Mouse (Mus musculus) MEL (cell line): ENCODE results near the gene Wars2. TPM values are rescaled to one million over a fixed set of nuclear protein-coding genes. Genes with fewer than 3 reads are reported as not detected.

Experiments
- DNase-seq: peaks from one replicate; pipeline ENCODE4 v3.0.0; 2011; ENCODE audit warnings: low read depth, low spot score
- H3K27ac ChIP-seq: 2 replicates; pipeline ENCODE4 v1.5.1; 2012; ENCODE audit warnings: low read depth, mild to moderate bottlenecking, control low read depth, low read length, moderate library complexity; ENCODE audit not compliant: control insufficient read depth
- H3K27me3 ChIP-seq, 2 experiments: fragments of 150-350 bp in 1 of 2; sonication (generic) in 1 of 2; 2 replicates each; pipeline ENCODE4 v1.6.1; 2012; ENCODE audit warnings: low read length in 2 of 2, mild to moderate bottlenecking in 2 of 2, improper control_type of control experiment in 1 of 2, moderate library complexity in 1 of 2; ENCODE audit not compliant: insufficient read depth in 2 of 2, control insufficient read depth in 1 of 2
- H3K36me3 ChIP-seq, 2 experiments: 2 replicates each; pipeline ENCODE4 v1.6.1; 2012 to 2014; ENCODE audit warnings: low read length in 2 of 2, improper control_type of control experiment in 1 of 2, inconsistent platforms in 1 of 2, mild to moderate bottlenecking in 1 of 2; ENCODE audit not compliant: insufficient read depth in 2 of 2, control insufficient read depth in 1 of 2
- H3K4me1 ChIP-seq, 2 experiments: fragments of 150-350 bp in 1 of 2; sonication (generic) in 1 of 2; 2 replicates each; pipeline ENCODE4 v1.6.1; 2012; ENCODE audit warnings: low read length in 2 of 2, improper control_type of control experiment in 1 of 2, mild to moderate bottlenecking in 1 of 2; ENCODE audit not compliant: insufficient read depth in 2 of 2, control insufficient read depth in 1 of 2
- H3K4me3 ChIP-seq, 2 experiments: fragments of 150-350 bp in 1 of 2; sonication (generic) in 1 of 2; 2 replicates each; pipeline ENCODE4 v1.5.1; 2012; ENCODE audit warnings: low read depth in 2 of 2, low read length in 2 of 2, mild to moderate bottlenecking in 2 of 2, moderate library complexity in 2 of 2, control low read depth in 1 of 2, improper control_type of control experiment in 1 of 2; ENCODE audit not compliant: control insufficient read depth in 1 of 2, insufficient read depth in 1 of 2
- H3K79me2 ChIP-seq: 2 replicates; pipeline ENCODE4 v1.6.1; 2012; ENCODE audit warnings: mild to moderate bottlenecking, low read length, moderate library complexity; ENCODE audit not compliant: control insufficient read depth, poor library complexity, insufficient read depth
- H3K9ac ChIP-seq: 2 replicates; pipeline ENCODE4 v1.6.1; 2012; ENCODE audit warnings: low read depth, mild to moderate bottlenecking, control low read depth, low read length, moderate library complexity; ENCODE audit not compliant: control insufficient read depth, poor library complexity, severe bottlenecking
- H3K9me3 ChIP-seq: fragments of 150-350 bp; sonication (generic); replicated peaks from 2 replicates; pipeline ENCODE4 v1.6.1; 2012; ENCODE audit warnings: mild to moderate bottlenecking, low read length, improper control_type of control experiment, moderate library complexity; ENCODE audit not compliant: insufficient read depth
- BHLHE40 ChIP-seq: IDR thresholded peaks from 2 replicates; pipeline ENCODE4 v1.6.1; 2012; ENCODE audit warnings: low read depth, mild to moderate bottlenecking, inconsistent platforms, low read length, improper control_type of control experiment, borderline replicate concordance
- CHD1 ChIP-seq: IDR thresholded peaks from 2 replicates; pipeline ENCODE4 v1.6.1; 2012; ENCODE audit warnings: low read depth, mild to moderate bottlenecking, inconsistent platforms, low read length, improper control_type of control experiment
- CHD2 ChIP-seq: IDR thresholded peaks from 2 replicates; pipeline ENCODE4 v1.6.1; 2011; ENCODE audit warnings: low read length, improper control_type of control experiment
- CTCF ChIP-seq, 3 experiments: IDR thresholded peaks in 2 of 3; conservative IDR thresholded peaks in 1 of 3; 2 replicates each; pipeline ENCODE4 v1.5.1; 2011 to 2012; ENCODE audit warnings: low read length in 3 of 3, low read depth in 2 of 3, mild to moderate bottlenecking in 2 of 3, improper control_type of control experiment in 1 of 3, inconsistent platforms in 1 of 3, mixed read lengths in 1 of 3, moderate library complexity in 1 of 3; ENCODE audit not compliant: control insufficient read depth in 1 of 3, insufficient read depth in 1 of 3, poor library complexity in 1 of 3, severe bottlenecking in 1 of 3
- E2F4 ChIP-seq: IDR thresholded peaks from 2 replicates; pipeline ENCODE4 v1.6.1; 2011; ENCODE audit warnings: low read depth, low read length, improper control_type of control experiment, borderline replicate concordance
- ELF1 ChIP-seq: IDR thresholded peaks from 2 replicates; pipeline ENCODE4 v1.6.1; 2014; ENCODE audit warnings: low read depth, mild to moderate bottlenecking, inconsistent platforms, low read length, improper control_type of control experiment, moderate library complexity
- EP300 ChIP-seq, 2 experiments: IDR thresholded peaks; 2 replicates each; pipeline ENCODE4 v1.6.1; 2011; ENCODE audit warnings: improper control_type of control experiment in 2 of 2, low read length in 2 of 2, low read depth in 1 of 2, mild to moderate bottlenecking in 1 of 2
- ETS1 ChIP-seq: IDR thresholded peaks from 2 replicates; pipeline ENCODE4 v1.6.1; 2012; ENCODE audit warnings: low read depth, mild to moderate bottlenecking, inconsistent platforms, low read length, improper control_type of control experiment, moderate library complexity
- GABPA ChIP-seq: IDR thresholded peaks from 2 replicates; pipeline ENCODE4 v1.6.1; 2012; ENCODE audit warnings: low read depth, mild to moderate bottlenecking, inconsistent platforms, low read length, improper control_type of control experiment, moderate library complexity
- HCFC1 ChIP-seq: IDR thresholded peaks from 2 replicates; pipeline ENCODE4 v1.6.1; 2012; ENCODE audit warnings: low read depth, mild to moderate bottlenecking, inconsistent platforms, low read length, improper control_type of control experiment, moderate library complexity
- JUND ChIP-seq: IDR thresholded peaks from 2 replicates; pipeline ENCODE4 v1.6.1; 2011; ENCODE audit warnings: low read depth, mild to moderate bottlenecking, improper control_type of control experiment, low read length
- KAT2A ChIP-seq: conservative IDR thresholded peaks from 2 replicates; pipeline ENCODE4 v1.6.1; 2012; ENCODE audit warnings: low read depth, low read length, improper control_type of control experiment, inconsistent platforms
- MAX ChIP-seq: IDR thresholded peaks from 2 replicates; pipeline ENCODE4 v1.6.1; 2011; ENCODE audit warnings: low read length, improper control_type of control experiment
- MAZ ChIP-seq: IDR thresholded peaks from 2 replicates; pipeline ENCODE4 v1.6.1; 2012; ENCODE audit warnings: low read depth, mild to moderate bottlenecking, inconsistent platforms, low read length, improper control_type of control experiment
- MEF2A ChIP-seq: IDR thresholded peaks from 2 replicates; pipeline ENCODE4 v1.6.1; 2014; ENCODE audit warnings: low read depth, mild to moderate bottlenecking, inconsistent platforms, low read length, improper control_type of control experiment; ENCODE audit not compliant: poor library complexity, insufficient replicate concordance, severe bottlenecking; ENCODE audit errors: extremely low read depth
- MXI1 ChIP-seq: IDR thresholded peaks from 2 replicates; pipeline ENCODE4 v1.6.1; 2011; ENCODE audit warnings: mild to moderate bottlenecking, low read depth, low read length, improper control_type of control experiment
- MYB ChIP-seq: IDR thresholded peaks from 2 replicates; pipeline ENCODE4 v1.6.1; 2011; ENCODE audit warnings: mild to moderate bottlenecking, low read depth, low read length, improper control_type of control experiment
- MYC ChIP-seq: IDR thresholded peaks from 2 replicates; pipeline ENCODE4 v1.6.1; 2011; ENCODE audit warnings: low read depth, mild to moderate bottlenecking, low read length, improper control_type of control experiment, moderate library complexity
- NELFE ChIP-seq: IDR thresholded peaks from 2 replicates; pipeline ENCODE4 v1.6.1; 2011; ENCODE audit warnings: low read depth, low read length, improper control_type of control experiment
- NRF1 ChIP-seq: IDR thresholded peaks from 2 replicates; pipeline ENCODE4 v1.6.1; 2014; ENCODE audit warnings: low read depth, mild to moderate bottlenecking, inconsistent platforms, low read length, improper control_type of control experiment, moderate library complexity; ENCODE audit not compliant: poor library complexity, insufficient read depth, severe bottlenecking
- POLR2A ChIP-seq, 2 experiments: IDR thresholded peaks; 2 replicates each; pipeline ENCODE4 v1.6.1; 2011 to 2012; ENCODE audit warnings: low read length in 2 of 2, mild to moderate bottlenecking in 2 of 2, control low read depth in 1 of 2, improper control_type of control experiment in 1 of 2, low read depth in 1 of 2, moderate library complexity in 1 of 2; ENCODE audit not compliant: control insufficient read depth in 1 of 2, insufficient read depth in 1 of 2, poor library complexity in 1 of 2
- POLR2AphosphoS2 ChIP-seq: IDR thresholded peaks from 2 replicates; pipeline ENCODE4 v1.6.1; 2011; ENCODE audit warnings: low read length, improper control_type of control experiment
- POLR2AphosphoS5 ChIP-seq: IDR thresholded peaks from 2 replicates; pipeline ENCODE4 v1.6.1; 2012; ENCODE audit warnings: low read depth, borderline replicate concordance, mild to moderate bottlenecking, inconsistent platforms, low read length, moderate library complexity, mixed read lengths
- RAD21 ChIP-seq: IDR thresholded peaks from 2 replicates; pipeline ENCODE4 v1.6.1; 2011; ENCODE audit warnings: mild to moderate bottlenecking, low read depth, low read length, improper control_type of control experiment
- RCOR1 ChIP-seq: IDR thresholded peaks from 2 replicates; pipeline ENCODE4 v1.6.1; 2012; ENCODE audit warnings: low read depth, mild to moderate bottlenecking, inconsistent platforms, low read length, improper control_type of control experiment
- SIN3A ChIP-seq: IDR thresholded peaks from 2 replicates; pipeline ENCODE4 v1.6.1; 2012; ENCODE audit warnings: low read length, improper control_type of control experiment, inconsistent platforms
- SMC3 ChIP-seq: IDR thresholded peaks from 2 replicates; pipeline ENCODE4 v1.6.1; 2011; ENCODE audit warnings: low read depth, low read length, improper control_type of control experiment
- TAL1 ChIP-seq: IDR thresholded peaks from 2 replicates; pipeline ENCODE4 v1.6.1; 2012; ENCODE audit warnings: mild to moderate bottlenecking, inconsistent platforms, low read length, moderate library complexity, mixed read lengths
- TBP ChIP-seq: IDR thresholded peaks from 2 replicates; pipeline ENCODE4 v1.8.0; 2011; ENCODE audit warnings: low read depth, low read length, improper control_type of control experiment
- TCF12 ChIP-seq: IDR thresholded peaks from 2 replicates; pipeline ENCODE4 v1.6.1; 2014; ENCODE audit warnings: low read depth, mild to moderate bottlenecking, inconsistent platforms, low read length, improper control_type of control experiment, moderate library complexity
- UBTF ChIP-seq: IDR thresholded peaks from 2 replicates; pipeline ENCODE4 v1.6.1; 2012; ENCODE audit warnings: low read depth, mild to moderate bottlenecking, inconsistent platforms, low read length, improper control_type of control experiment, moderate library complexity, borderline replicate concordance; ENCODE audit not compliant: insufficient read depth
- USF1 ChIP-seq: IDR thresholded peaks from 2 replicates; pipeline ENCODE4 v1.6.1; 2014; ENCODE audit warnings: low read depth, mild to moderate bottlenecking, inconsistent platforms, low read length, improper control_type of control experiment, moderate library complexity
- USF2 ChIP-seq, 2 experiments: IDR thresholded peaks; 2 replicates each; pipeline ENCODE4 v1.6.1; 2011 to 2012; ENCODE audit warnings: improper control_type of control experiment in 2 of 2, low read length in 2 of 2, borderline replicate concordance in 1 of 2, inconsistent platforms in 1 of 2, low read depth in 1 of 2, mild to moderate bottlenecking in 1 of 2; ENCODE audit not compliant: insufficient read depth in 1 of 2
- ZC3H11A ChIP-seq: IDR thresholded peaks from 2 replicates; pipeline ENCODE4 v1.6.1; 2012; ENCODE audit warnings: low read depth, mild to moderate bottlenecking, inconsistent platforms, low read length, improper control_type of control experiment
- ZKSCAN1 ChIP-seq: IDR thresholded peaks from 2 replicates; pipeline ENCODE4 v1.6.1; 2012; ENCODE audit warnings: low read depth, mild to moderate bottlenecking, inconsistent platforms, low read length, improper control_type of control experiment, moderate library complexity
- ZMIZ1 ChIP-seq: IDR thresholded peaks from 2 replicates; pipeline ENCODE4 v1.6.1; 2012; ENCODE audit warnings: low read depth, mild to moderate bottlenecking, inconsistent platforms, low read length, improper control_type of control experiment, moderate library complexity
- ZNF384 ChIP-seq: IDR thresholded peaks from 2 replicates; pipeline ENCODE4 v1.6.1; 2012; ENCODE audit warnings: low read depth, mild to moderate bottlenecking, inconsistent platforms, low read length, improper control_type of control experiment
- polyA plus RNA-seq, 2 experiments: library from polyadenylated mRNA; stranded (reverse) in 1 of 2; unstranded in 1 of 2; fragments of >175 nt in 1 of 2; fragments of >200 nt in 1 of 2; gene quantifications; 2 replicates each; pipeline versions ENCODE4 v1.2.1 to v1.2.4; 2012; ENCODE audit warnings: low replicate concordance in 2 of 2, low read depth in 1 of 2; ENCODE audit not compliant: insufficient read length in 2 of 2, insufficient read depth in 1 of 2, missing spikeins in 1 of 2
- total RNA-seq: library from RNA; depleted of rRNA; stranded (reverse); fragments of 300-350 nt; gene quantifications from 2 replicates; pipeline ENCODE4 v1.2.3, GENCODE M21; 2012

Wars2 gene
- total and polyA plus RNA-seq, 3 experiments = 8.8 to 11.4 TPM; not detected in 1

- peaks cover 0 to 12% of the 10 kb centered on the region in 2 experiments; a peak in 3 of 4 replicates for H3K36me3 ChIP-seq
- no peaks in the 10 kb centered on the region for H3K9me3 ChIP-seq
- H3K4me3 ChIP-seq = peak overlapping the region; percentile 54
- H3K9ac ChIP-seq = peak overlapping the region; percentile 56
- H3K79me2 ChIP-seq = 0 out of 2 replicates have a peak, but pooled peaks cover 1% of the 10 kb centered on the region
- H3K27ac ChIP-seq = peak overlapping the region; percentile 80
- peaks cover 2 to 5% of the 10 kb centered on the region in 2 experiments; a peak in 3 of 4 replicates for H3K4me1 ChIP-seq
- no peaks in the 10 kb centered on the region for H3K27me3 ChIP-seq
- peak; percentile 96 for DNase-seq
- TF ChIP-seq POLR2A (IDR thresholded peaks at IDR 0.05; ENCODE audit: control insufficient read depth in 1 of 2, insufficient read depth in 1 of 2, low read depth in 1 of 2, low read length in 2 of 2, poor library complexity in 1 of 2) (peak in 1 of 2 experiments; percentile 44; a peak in 1 of 4 replicates), TAL1 (peak; percentile 91), USF2 (IDR thresholded peaks at IDR 0.05; ENCODE audit: borderline replicate concordance in 1 of 2, insufficient read depth in 1 of 2, low read depth in 1 of 2, low read length in 2 of 2) (no peak), UBTF (no peak), HCFC1 (no peak), MAZ (0 out of 2 replicates have a peak, but pooled peaks have one; percentile 37), RAD21 (no peak), ZMIZ1 (peak; percentile 21; the same call in 1 of the 2 replicates), NELFE (peak; percentile 30; the same call in 1 of the 2 replicates), ZKSCAN1 (no peak), RCOR1 (peak; percentile 68), NRF1 (no peak), KAT2A (no peak), MEF2A (no peak), CHD2 (no peak), SIN3A (peak; percentile 98), TBP (peak; percentile 38; the same call in 1 of the 2 replicates), MAX (peak; percentile 72), POLR2AphosphoS5 (no peak), JUND (no peak), E2F4 (no peak), ETS1 (peak; percentile 99), ELF1 (peak; percentile 91), ZNF384 (no peak), ZC3H11A (no peak), CTCF (IDR thresholded peaks at IDR 0.05 in 2 of 3, conservative IDR thresholded peaks at IDR 0.05 in 1 of 3; ENCODE audit: control insufficient read depth in 1 of 3, insufficient read depth in 1 of 3, low read depth in 2 of 3, low read length in 3 of 3, poor library complexity in 1 of 3, severe bottlenecking in 1 of 3) (no peak), MYB (no peak), BHLHE40 (peak; percentile 81; the same call in 1 of the 2 replicates), POLR2AphosphoS2 (no peak), MXI1 (peak; percentile 95), TCF12 (peak; percentile 85), USF1 (no peak), MYC (peak; percentile 74; the same call in 1 of the 2 replicates), CHD1 (no peak), SMC3 (no peak), GABPA (no peak), EP300 (IDR thresholded peaks at IDR 0.05; ENCODE audit: low read depth in 1 of 2, low read length in 2 of 2) (peak; percentile 85 to 87)
These were observed 123.8 kb downstream of the Wars2 start for GRCm38 (mm10) chr3:99264695-99265094.
